Mouse (Mus musculus) WW6 (cell line): ENCODE measurements at regions not wholly inside any gene's neighbourhood (a gene's known extent, or its start where the extent isn't known, plus 50 kb on each side); places are given as distances from the start of the nearest gene placed in this dataset.
"Not testable (repeated sequence)": the region's sequence is repeated elsewhere in the genome, so short reads cannot be mapped to it uniquely, and the experiment has no call there.

Experiments used
- DNase-seq: peaks from one replicate; pipeline ENCODE4 v3.0.0-alpha.2; 2013; ENCODE audit warnings: low read depth, low spot score

DNA sequence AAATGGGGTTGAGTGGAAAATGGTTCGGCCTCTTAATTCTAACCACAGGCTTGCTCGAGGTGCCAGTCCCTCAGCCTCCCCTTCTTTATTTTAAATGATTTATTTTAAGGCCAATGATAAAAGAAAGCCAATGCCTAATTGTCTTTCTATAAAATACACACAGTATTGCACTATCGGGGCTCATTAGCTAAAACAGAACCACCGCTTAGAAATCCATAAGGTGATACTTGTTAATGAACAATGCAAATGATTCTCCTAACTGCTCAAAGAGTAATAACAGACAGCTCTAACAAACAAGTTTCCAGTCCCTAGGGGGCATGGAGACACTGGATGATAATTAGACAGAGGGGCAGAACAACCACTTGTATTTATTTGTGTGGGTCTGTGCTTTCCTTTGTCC is 58.8 kb downstream of the Emx2 start:
- DNase-seq = no peak

DNA sequence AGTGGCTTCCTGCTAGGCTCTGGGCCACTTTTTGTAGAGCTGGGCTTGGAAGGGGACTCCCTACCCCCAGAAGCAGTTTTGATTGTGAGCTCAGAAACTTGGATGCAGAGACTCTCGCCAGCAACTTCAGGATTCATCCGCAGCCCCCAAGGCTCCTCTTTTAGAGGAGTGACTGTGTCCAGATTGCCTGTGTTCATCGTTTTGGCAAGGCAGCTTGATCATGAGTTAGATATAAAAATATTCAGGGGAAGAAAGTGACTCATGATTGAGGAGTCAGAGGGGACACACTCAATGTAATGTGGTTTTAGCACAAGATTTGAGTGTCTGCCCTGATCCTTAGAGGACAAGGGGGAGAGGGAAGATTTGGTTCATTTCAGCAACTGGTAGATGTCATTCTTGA is 61.0 kb downstream of the Emx2 start:
- DNase-seq = no peak

DNA sequence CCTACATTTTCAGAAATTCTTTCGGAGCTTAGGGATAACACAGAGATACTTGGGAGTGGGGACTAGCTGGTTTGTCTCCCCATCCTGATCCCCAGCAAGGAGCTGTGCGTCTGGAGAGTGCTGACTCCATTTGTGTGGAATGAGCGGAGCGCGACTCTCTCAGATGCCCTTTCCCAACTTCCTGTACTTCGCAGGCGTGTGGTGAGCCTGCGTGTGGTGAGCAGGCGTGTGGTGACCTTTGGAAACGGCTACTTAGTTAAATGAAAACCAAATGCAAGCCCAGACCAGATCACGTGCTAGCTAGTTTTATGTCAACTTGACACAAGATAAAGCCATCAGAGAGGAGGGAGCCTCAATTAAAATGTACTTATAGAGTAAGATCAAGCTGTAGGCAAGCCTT is 64.0 kb downstream of the Emx2 start:
- no peak for DNase-seq

DNA sequence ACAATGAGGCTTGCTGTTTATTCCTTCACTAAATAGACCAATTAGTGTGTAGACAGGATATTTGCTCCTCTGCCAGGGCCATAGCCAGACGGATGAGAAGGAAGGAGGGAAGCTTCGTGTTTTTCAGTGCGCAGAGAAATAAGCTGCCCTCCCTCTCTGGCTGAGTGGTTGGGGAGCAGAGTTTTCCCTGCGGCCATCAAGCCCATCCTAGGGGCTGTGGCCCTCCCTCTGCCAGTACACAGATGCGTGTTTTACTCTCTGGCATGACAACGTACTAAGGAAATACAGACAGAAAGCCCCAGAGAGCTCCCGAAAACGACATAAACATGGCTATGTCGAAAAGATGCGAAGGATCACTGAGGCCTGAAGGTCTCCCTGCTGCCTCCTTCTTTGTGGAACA is 65.2 kb downstream of the Emx2 start:
- DNase-seq = no peak

DNA sequence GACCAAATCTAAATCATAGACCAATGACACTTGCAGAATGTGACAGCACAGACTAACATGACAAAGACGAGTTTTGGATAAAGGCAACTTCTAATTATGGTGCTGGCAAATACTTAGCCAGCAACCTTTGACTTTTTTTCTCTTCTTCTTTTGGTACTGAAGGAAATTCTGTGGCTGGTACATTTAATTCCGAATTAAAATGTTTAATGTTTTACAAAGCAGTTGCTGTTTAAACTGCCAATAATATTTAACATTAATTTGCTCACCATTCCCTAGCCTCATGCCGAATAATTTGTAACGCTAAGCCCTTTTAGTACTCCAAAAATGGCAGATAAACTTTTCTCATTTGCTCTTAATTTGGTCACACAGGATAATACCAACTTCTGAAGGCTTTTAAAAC is 105.9 kb downstream of the Emx2 start:
- DNase-seq = no peak

DNA sequence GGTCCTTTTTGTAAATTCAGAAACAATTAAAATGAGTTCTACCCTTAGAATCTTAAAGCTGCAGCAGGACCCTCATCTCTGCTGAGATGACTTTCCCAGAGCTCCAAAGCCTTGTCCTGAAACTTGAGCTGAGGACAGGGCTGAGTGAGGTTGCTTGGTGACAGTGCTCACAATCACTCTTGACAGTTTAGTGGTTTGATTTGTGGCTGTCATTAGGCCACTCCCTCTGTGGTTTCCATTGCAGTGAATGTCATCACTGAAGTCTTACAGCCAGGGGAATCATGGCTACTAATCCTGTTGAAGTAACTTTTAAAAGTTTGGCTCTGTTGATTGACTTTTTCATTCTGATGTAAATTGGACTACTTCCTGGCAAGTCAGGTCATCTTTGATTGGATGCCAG is 110.7 kb downstream of the Emx2 start:
- DNase-seq = no peak

DNA sequence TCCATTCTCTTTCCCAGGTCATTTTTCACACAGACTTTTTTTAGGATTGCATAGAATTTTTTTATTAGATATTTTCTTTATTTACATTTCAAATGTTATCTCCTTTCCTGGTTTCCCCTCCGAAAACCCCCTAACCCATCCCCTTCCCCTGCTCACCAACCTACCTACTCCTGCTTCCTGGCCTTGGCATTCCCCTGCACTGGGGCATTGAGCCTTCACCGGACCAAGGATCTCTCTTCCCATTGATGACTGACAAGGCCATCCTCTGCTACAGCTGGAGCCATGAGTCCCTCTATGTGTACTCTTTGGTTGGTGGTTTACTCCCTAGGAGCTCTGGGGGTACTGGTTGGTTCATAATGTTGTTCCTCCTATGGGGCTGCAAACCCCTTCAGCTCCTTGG is 111.4 kb downstream of the Emx2 start:
- DNase-seq = not testable (repeated sequence)

DNA sequence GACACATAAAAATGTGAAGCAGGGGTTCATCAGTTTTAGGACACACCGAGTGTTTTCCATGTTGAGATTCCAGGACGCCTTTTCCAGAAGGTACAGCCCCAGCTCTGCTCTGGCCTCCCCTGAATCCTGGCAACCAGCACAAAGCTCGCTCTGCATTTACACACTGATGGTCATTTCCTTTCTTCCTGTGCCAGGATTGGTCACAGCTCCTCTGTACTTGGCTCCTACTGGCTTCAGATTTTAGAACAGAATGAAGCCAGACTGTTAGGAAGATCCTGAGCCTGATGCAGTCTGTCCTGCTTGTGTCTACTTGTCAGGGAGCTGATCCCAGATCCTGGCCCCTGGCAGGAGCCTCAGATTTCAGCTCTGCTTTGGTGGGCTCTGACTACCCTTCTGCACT is 116.2 kb downstream of the Emx2 start:
- DNase-seq = no peak

DNA sequence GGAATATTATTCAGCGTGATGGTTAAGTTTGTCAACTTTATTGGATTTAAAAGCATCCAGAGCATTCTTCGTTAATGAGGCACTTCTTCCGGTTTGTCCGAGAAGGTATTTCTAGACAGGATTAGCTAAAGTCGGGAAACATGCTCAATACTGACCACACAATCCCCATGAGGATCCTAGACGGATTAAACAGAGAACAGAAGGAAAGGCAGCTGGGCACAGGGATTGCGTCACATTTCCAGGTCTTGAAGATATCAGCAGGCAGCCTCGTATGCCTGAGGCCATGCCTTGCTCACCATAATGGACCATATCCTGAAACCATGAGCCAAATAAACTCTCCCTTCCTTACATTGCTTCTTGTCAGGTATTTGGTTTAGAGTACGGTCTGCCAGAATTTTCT is 119.7 kb downstream of the Emx2 start:
- no peak for DNase-seq

DNA sequence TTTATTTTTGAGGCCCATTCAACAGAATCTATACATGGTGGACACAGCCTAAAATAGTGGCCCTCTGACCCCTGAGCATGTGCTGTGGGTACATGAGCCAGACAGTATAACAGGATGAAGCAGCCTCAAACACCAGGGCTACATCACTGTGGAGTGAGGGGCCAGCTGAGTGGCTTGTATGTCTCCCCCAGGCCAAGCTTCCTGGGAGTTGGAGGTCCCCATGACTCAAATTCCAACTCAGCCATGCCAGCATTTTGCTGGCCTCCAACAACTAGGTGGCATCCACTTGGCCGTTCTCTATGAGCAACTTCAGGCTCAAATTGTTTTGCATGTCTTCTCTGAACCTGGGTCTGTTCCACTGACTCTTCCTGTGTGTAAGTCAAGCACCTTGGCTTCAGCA is 121.5 kb downstream of the Emx2 start:
- DNase-seq = no peak

DNA sequence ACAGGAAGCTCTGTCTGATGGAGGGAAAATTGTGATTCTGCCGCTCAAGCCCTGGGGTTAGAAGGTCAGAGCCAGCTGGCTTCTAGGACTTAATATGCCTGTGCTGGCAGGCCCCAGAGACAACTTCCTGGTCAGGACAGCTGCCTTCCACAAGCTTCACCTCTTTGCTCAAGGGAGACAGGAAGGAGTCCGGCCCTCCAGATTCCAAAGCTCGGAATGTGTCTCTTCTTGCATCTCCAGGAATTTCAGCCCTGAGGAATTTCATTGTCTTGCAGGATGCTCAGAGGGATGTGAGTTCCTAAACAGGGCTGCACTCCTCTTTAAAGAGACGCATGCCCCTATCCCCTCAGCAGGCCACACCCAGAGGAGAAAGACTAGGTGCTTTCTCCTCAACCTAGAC is 127.7 kb downstream of the Emx2 start:
- DNase-seq = peak; percentile 9

DNA sequence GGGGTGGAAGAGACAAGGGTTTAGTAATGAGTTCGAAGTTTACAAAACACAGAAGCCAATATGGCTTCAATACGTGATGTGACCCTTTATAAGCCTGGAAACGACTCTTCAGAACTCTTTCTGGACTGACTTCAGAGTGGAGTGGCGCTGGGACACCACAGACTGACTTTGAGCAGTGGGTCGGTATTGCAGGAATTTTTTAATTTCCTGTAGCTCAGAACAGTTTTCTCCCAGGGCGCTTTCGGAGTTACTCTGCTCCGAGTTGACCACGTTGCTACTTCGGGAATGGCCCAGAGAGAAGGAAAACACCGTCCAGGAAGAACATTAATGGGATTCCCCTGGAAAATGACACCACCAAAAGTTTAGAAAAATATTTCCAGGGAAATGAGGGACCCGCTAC is 129.1 kb downstream of the Emx2 start:
- no peak for DNase-seq

DNA sequence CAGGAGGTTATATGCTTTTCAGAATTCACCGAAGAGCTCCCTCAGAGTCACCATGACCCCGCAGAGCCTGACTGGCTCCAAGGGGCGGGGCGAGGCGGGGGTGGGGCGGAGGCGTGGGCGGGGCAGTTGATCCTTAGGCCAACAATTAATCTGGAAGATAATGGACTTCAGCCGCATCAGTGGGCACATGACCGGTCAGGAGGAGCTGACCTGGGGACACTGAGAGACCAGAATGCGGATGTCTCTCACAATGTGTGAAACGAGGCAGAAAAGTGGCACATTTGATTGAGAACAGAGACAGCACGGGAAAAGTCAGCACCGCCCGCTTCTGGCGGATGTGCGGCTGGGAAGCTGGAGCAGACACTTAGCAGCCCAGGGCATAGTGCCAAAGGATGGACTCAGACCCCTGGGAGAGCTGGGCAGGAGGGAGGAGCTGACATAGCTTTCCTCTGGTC is 129.9 kb downstream of the Emx2 start:
- DNase-seq = no peak

DNA sequence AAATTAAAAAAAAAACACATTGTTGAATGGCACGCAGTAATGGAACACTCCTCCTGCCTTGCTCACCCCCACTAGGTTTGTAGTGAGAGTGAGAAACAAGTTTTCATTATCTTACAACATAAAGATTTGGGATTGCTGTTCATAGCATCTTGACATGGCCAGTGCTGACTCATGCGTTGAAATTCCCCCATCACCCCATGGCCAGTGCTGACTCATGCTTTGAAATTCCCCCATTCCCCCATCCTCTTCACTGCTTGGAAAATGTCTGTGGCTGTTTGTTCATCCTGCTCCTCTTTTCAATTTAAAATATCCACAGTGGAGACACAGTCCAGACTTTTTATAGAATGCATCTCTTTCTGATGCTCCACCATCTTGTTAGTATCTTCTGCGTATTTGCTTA is 131.8 kb downstream of the Emx2 start:
- no peak for DNase-seq

DNA sequence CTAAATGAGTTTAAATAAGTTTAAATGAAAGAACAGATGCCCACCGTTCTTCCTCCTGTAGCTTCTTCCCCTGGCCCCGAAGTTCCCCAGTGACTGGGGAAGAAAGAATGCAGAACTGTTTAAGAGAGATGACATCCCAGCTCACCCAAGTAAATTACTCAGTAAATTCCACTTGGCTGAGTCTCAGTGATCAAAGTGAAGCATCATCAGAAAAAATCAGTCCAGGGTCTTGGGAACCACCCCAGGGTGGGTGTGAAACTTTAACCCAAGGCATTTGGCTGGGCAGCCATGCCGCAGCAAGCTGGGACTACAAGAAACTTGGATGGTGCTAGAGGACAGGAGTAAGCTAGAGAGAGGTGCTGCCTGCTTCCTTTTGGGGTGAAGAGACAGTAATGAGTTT is 133.9 kb downstream of the Emx2 start:
- no peak for DNase-seq

DNA sequence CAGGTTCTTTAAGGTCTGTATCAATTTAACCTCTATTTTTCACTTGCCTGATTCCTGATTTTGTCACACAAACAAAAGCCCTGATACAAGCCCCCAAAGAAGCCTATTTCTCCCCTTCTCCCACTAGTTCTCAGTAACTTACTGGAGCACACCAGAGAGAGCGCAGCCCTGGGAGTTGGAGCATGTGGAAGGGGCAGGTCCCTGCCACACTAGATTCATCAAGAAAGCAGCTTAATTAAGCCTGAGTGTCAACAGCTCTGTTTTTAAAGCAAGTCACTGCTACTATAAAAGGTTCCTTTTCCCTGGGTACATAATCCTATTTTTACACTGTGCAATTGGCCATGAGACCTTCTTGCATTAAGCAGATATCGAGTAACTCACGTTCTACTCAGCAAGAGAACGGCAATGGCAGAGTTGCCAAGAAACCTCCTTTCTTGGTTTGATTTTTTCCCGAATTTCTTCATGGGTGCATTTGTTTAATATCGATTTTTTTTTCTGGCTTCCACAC is 166.2 kb downstream of the Emx2 start:
- no peak for DNase-seq

DNA sequence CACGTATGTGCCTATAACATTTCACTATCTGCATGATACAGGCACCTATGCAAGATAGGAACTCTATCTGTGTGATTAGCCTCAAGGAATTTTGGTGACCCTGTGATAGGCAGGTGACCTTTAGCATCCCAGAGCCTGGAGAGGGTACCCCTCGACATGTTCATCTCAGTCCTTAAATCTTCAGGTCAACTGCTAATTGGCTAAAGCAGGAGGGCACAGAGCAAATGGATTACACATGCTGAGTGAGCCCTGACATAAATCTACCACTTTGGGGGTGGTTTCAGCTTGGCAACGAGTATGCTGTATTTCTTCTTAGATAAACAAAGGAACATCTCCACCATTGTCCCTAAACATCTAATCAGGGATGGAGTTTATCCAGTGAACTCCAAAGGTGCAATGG is 169.5 kb downstream of the Emx2 start:
- DNase-seq = no peak

DNA sequence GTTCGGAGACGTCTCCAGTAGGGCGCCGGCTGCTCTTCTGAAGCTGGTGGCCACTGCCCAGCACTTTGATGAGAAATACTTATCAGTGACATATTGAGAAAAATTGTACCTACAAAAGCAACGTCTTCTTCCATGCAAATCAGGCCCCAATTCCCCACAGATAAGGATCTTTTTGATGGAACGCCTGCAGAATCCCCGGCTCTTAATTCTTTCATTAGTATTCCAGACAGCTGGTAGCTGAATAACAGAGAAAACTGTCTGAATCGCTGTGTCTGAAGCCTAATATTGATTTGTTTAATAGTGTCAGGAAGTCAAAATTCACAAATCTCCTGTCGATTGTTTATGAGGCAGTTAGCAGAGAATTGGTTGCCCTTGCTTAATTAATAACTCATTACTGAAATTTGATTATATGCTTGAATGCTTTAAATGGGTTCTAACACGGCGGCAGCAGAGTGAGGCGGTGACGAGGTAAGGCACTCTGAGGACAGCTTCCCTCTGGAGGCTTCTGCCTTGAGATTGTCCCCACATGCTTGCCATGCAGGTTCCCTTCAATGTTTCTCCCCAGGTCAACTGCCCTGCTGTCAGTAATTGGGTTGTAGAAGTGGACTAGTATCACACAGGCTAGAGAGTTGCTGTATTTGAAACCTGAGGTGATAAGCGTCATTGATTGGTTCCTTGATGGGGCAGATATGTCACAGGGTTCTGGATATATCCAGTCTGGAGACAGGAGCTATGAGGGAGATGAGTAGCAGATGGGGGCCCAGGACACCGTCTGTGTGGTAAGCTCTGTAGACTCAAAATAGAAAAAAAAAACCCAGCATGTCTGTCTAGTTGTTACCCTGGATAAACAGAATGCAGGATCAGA is 170.4 kb downstream of the Emx2 start:
- no peak for DNase-seq

DNA sequence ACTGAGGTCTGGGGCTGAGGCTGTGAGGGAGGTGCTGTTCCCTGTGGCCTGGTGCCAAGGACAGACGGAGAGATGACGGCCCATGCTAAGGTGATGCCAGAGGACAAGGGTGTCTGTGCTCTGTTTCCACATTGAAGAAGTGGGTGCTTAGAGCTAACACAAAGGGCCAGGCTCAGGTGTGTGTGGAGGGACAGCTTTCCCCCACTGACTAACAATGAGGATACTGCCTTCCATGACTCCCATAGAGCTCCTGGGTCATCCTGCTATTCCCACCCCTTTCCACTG is 170.9 kb downstream of the Emx2 start:
- no peak for DNase-seq

DNA sequence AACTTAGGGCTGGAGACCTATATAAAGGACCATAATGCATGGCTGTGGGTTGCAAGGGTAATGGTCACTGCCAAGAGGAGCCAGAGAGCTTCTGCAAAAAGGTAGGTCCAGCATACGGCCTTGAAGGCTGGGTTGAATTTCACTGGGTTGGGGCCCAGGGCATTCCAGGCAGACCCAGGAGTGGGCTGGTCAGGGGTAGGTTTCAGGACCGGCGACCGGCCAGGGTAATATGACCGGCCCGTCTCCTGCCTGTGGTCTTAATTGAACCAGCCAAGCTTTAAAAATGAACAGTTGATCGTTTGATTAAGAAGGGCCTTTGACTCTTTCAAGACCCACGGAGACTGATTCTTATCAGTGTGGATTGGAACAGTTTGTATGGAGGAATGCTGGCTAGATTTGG is 171.9 kb downstream of the Emx2 start:
- DNase-seq = no peak

DNA sequence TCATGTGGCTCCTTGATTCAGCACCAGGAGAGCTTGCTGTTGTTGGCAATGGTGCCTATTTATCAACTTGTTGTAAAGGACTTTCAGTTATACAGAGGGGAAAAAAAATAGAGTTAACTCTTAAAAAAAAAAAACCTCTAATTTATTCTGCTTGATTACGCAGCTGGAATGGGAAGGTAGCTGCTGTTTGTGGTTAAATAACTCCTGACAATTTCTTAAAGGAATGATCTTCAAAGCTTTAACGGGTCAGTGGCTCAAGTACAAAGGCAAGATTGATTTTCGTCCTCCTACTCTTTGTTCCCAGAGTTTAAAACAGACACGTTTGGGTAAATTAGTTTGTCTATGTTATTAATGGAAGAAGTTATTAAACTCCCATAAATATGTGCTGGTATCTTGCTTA is 172.5 kb downstream of the Emx2 start:
- DNase-seq = no peak

DNA sequence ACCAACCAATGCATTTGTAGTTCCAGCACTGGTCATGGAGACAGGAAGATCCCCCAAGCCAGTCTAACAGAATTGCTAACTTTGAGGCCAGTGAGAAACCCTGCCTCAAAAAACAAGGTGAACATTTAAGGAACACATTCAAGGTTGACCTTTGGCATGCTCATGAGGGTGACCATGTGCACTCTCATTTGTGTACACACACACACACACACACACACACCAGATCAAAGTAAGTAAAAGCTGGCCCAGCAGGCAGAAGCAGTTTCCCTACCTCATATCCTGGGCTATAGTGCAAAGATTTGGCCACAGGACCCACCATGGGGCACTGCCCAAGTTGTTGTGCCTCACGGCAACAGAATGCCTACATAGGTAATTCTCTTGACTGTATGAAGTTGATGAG is 173.4 kb downstream of the Emx2 start:
- DNase-seq = no peak

DNA sequence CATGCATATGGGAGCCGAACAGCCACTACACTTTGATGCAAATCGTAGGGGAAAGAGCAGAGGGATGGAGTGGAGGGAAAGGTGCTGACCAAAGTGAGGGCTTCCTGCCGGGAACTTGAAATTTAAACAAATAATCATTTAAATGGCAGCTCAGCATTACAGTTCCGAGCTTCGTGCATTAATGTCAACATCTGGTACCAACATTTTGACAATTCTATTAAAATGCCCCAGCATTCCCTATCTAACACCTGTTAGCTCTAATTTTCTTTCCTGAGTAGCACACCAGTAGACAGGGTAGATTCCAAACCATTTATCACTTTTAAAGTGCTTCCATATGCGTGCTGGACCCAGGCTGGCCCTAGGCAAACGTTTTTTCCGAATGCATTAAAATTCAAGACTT is 178.1 kb downstream of the Emx2 start:
- DNase-seq = no peak

DNA sequence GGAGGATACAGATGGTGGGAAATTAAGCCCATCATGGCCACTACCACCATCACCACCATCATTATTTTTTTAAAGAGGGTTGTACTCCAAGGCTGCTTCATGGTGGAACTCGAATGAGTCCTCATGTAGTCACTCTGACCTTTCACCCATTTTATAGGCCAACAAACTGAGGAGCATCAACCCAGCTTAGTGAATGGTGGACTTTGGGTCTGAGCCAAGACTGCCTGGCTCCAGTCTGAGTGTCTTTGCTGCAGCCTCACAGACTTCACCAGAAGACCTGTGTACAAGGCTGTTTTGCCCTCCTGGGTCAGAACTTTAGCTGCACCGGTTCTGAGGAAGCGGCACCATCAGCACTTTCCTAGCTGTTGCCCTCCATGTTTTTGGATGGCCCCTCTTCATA is 184.4 kb downstream of the Emx2 start:
- no peak for DNase-seq
